Mouse (Mus musculus) cerebellum, postnatal 14 days (tissue): Measurements from ENCODE around the gene Gm7544.
"Not testable (repeated sequence)": the region's sequence is repeated elsewhere in the genome, so short reads cannot be mapped to it uniquely, and the experiment has no call there.

ENCODE experiments used
- DNase-seq, 2 experiments: peaks; one replicate each; pipeline ENCODE4 v3.0.0; 2021; ENCODE audit warnings: mixed read lengths in 2 of 2

Gm7544 gene

GRCm38 (mm10) chr1:82955913-82956312 is at the start of gene Gm7544:
TSS of gene Gm7544 (minus strand) at chr1:82956013.
- not testable (repeated sequence) for DNase-seq

GRCm38 (mm10) chr1:83000306-83000705 is 44.5 kb upstream of the Gm7544 start, which contains the start of gene Gm47959:
TSS of gene Gm47959 (plus strand) at chr1:83000548.
- DNase-seq = not testable (repeated sequence)

- no peak for DNase-seq
These were observed 38.1 kb upstream of the Gm7544 start for GRCm38 (mm10) chr1:82993947-82994346.

GRCm38 (mm10) chr1:82992093-82992492 is 36.3 kb upstream of the Gm7544 start:
- no peak for DNase-seq

- DNase-seq = no peak
These were observed 35.8 kb upstream of the Gm7544 start for GRCm38 (mm10) chr1:82991596-82991995.

- DNase-seq = no peak
These were observed 35.2 kb upstream of the Gm7544 start for GRCm38 (mm10) chr1:82991062-82991461.

GRCm38 (mm10) chr1:82987530-82988198 is 31.9 kb upstream of the Gm7544 start:
- DNase-seq = peak; percentile 70 to 75

GRCm38 (mm10) chr1:82986738-82987137 is 30.9 kb upstream of the Gm7544 start:
- no peak for DNase-seq

GRCm38 (mm10) chr1:82977840-82978239 is 22.0 kb upstream of the Gm7544 start:
- no peak for DNase-seq

GRCm38 (mm10) chr1:82975750-82976149 is 19.9 kb upstream of the Gm7544 start:
- no peak for DNase-seq

- no peak for DNase-seq
These were observed 18.5 kb upstream of the Gm7544 start for GRCm38 (mm10) chr1:82974342-82974741.

- DNase-seq = no peak
These were observed 18.1 kb upstream of the Gm7544 start for GRCm38 (mm10) chr1:82973901-82974300.

GRCm38 (mm10) chr1:82973244-82973643 is 17.4 kb upstream of the Gm7544 start:
- DNase-seq = peak in 1 of 2 experiments; percentile 4

GRCm38 (mm10) chr1:82972046-82972445 is 16.2 kb upstream of the Gm7544 start:
- no peak for DNase-seq

GRCm38 (mm10) chr1:82966413-82966812 is 10.6 kb upstream of the Gm7544 start:
- no peak for DNase-seq

- DNase-seq = no peak
These were observed 4.1 kb upstream of the Gm7544 start, which contains the start of gene Gm47955 for GRCm38 (mm10) chr1:82959870-82960385. TSS of gene Gm47955 (plus strand) at chr1:82960286.

- no peak for DNase-seq
These were observed 7.2 kb downstream of the Gm7544 start for GRCm38 (mm10) chr1:82948601-82949000.

GRCm38 (mm10) chr1:82946029-82946428 is 9.8 kb downstream of the Gm7544 start:
- DNase-seq = not testable (repeated sequence)

- not testable (repeated sequence) for DNase-seq
These were observed 12.5 kb downstream of the Gm7544 start, which contains the start of gene A030003K21Rik for GRCm38 (mm10) chr1:82943295-82943694. TSS of gene A030003K21Rik (minus strand) at chr1:82943388.

GRCm38 (mm10) chr1:82942505-82942904 is 13.3 kb downstream of the Gm7544 start:
- not testable (repeated sequence) for DNase-seq

GRCm38 (mm10) chr1:82938666-82939065 is 17.1 kb downstream of the Gm7544 start:
- no peak for DNase-seq

- not testable (repeated sequence) for DNase-seq
These were observed 24.5 kb downstream of the Gm7544 start, which contains the start of gene Gm6217 for GRCm38 (mm10) chr1:82931326-82931725. TSS of gene Gm6217 (minus strand) at chr1:82931399.

- DNase-seq = not testable (repeated sequence)
These were observed 25.3 kb downstream of the Gm7544 start for GRCm38 (mm10) chr1:82930558-82930957.

GRCm38 (mm10) chr1:82924650-82925049 is 31.2 kb downstream of the Gm7544 start, which contains the start of gene A030014E15Rik:
TSS of gene A030014E15Rik (plus strand) at chr1:82924917.
- DNase-seq = no peak
